Mouse (Mus musculus): Measurements from ENCODE around the gene Dpf3. TPM values are rescaled to one million over a fixed set of nuclear protein-coding genes. Genes with fewer than 3 reads are reported as not detected.

The Dpf3 gene
- total RNA-seq, 2 experiments from 2014 or later: 21.3 to 22.9 TPM

GRCm38 (mm10) chr12:83415207-83415606 is 72.3 kb downstream of the Dpf3 start:
- DNase-seq (ENCODE audit: low spot score in 2 of 2): no peak

- DNase-seq (ENCODE audit: low spot score in 2 of 2): no peak
Measured at GRCm38 (mm10) chr12:83413684-83414083, 73.8 kb downstream of the Dpf3 start.

- DNase-seq (ENCODE audit: low spot score in 2 of 2): peak; percentile 37 to 72
Measured at GRCm38 (mm10) chr12:83411721-83412521, 75.6 kb downstream of the Dpf3 start.

- DNase-seq (ENCODE audit: low spot score in 2 of 2): no peak
Measured at GRCm38 (mm10) chr12:83411032-83411431, 76.5 kb downstream of the Dpf3 start.

- no peak for DNase-seq (ENCODE audit: low spot score in 2 of 2)
Measured at GRCm38 (mm10) chr12:83405374-83406125, 82.0 kb downstream of the Dpf3 start.

- no peak for DNase-seq (ENCODE audit: low spot score in 2 of 2)
Measured at GRCm38 (mm10) chr12:83402270-83402669, 85.2 kb downstream of the Dpf3 start.

- DNase-seq (ENCODE audit: low spot score in 2 of 2): no peak
Measured at GRCm38 (mm10) chr12:83392011-83392410, 95.5 kb downstream of the Dpf3 start.

- no peak for DNase-seq (ENCODE audit: low spot score in 2 of 2)
Measured at GRCm38 (mm10) chr12:83387554-83387953, 100.0 kb downstream of the Dpf3 start.

- DNase-seq (ENCODE audit: low spot score in 2 of 2): no peak
Measured at GRCm38 (mm10) chr12:83381072-83381471, 106.4 kb downstream of the Dpf3 start.

- no peak for DNase-seq (ENCODE audit: low spot score in 2 of 2)
Measured at GRCm38 (mm10) chr12:83380016-83380415, 107.5 kb downstream of the Dpf3 start.

- no peak for DNase-seq (ENCODE audit: low spot score in 2 of 2)
Measured at GRCm38 (mm10) chr12:83375015-83375831, 112.3 kb downstream of the Dpf3 start.

GRCm38 (mm10) chr12:83373081-83373480 is 114.4 kb downstream of the Dpf3 start:
- no peak for DNase-seq (ENCODE audit: low spot score in 2 of 2)

- DNase-seq (ENCODE audit: low spot score in 2 of 2): no peak
Measured at GRCm38 (mm10) chr12:83372290-83372689, 115.2 kb downstream of the Dpf3 start.

GRCm38 (mm10) chr12:83370221-83370620 is 117.3 kb downstream of the Dpf3 start:
- no peak for DNase-seq (ENCODE audit: low spot score in 2 of 2)

GRCm38 (mm10) chr12:83369416-83369815 is 118.1 kb downstream of the Dpf3 start:
- DNase-seq (ENCODE audit: low spot score in 2 of 2): no peak

- DNase-seq (ENCODE audit: low spot score in 2 of 2): no peak
Measured at GRCm38 (mm10) chr12:83367486-83367885, 120.0 kb downstream of the Dpf3 start.

- no peak for DNase-seq (ENCODE audit: low spot score in 2 of 2)
Measured at GRCm38 (mm10) chr12:83364771-83365170, 122.7 kb downstream of the Dpf3 start.

GRCm38 (mm10) chr12:83361801-83362200 is 125.7 kb downstream of the Dpf3 start:
- no peak for DNase-seq (ENCODE audit: low spot score in 2 of 2)

GRCm38 (mm10) chr12:83352640-83353039 is 134.9 kb downstream of the Dpf3 start:
- DNase-seq (ENCODE audit: low spot score in 2 of 2): no peak

- no peak for DNase-seq (ENCODE audit: low spot score in 2 of 2)
Measured at GRCm38 (mm10) chr12:83349736-83350135, 137.8 kb downstream of the Dpf3 start.

GRCm38 (mm10) chr12:83348246-83348645 is 139.3 kb downstream of the Dpf3 start:
- no peak for DNase-seq (ENCODE audit: low spot score in 2 of 2)

- DNase-seq (ENCODE audit: low spot score in 2 of 2): peak in 1 of 2 experiments; percentile 55
Measured at GRCm38 (mm10) chr12:83342875-83343185, 144.7 kb downstream of the Dpf3 start.
